Mouse (Mus musculus) adrenal gland, adult 18-20 months (tissue): ENCODE data around the gene Il5ra. TPM values are rescaled to one million over a fixed set of nuclear protein-coding genes. Genes with fewer than 3 reads are reported as not detected.

ENCODE experiments used
- DNase-seq, 2 experiments: peaks; one replicate each; pipeline ENCODE4 v3.0.0; 2021 to 2022; ENCODE audit warnings: low spot score in 2 of 2
- total RNA-seq, 2 experiments: library from RNA; stranded (reverse); gene quantifications; 1 replicate in 1 of 2; 2 replicates in 1 of 2; pipeline ENCODE4 v1.2.3; 2021

Il5ra gene
- total RNA-seq, 2 experiments from 2014 or later, result not detected

- no peak for DNase-seq
Measured at GRCm38 (mm10) chr6:106740244-106740825, 8.5 kb downstream of the Il5ra start.

GRCm38 (mm10) chr6:106738229-106738628 is 10.6 kb downstream of the Il5ra start:
- no peak for DNase-seq

- DNase-seq, result no peak
Measured at GRCm38 (mm10) chr6:106732563-106732962, 16.3 kb downstream of the Il5ra start.

GRCm38 (mm10) chr6:106729682-106730314 is 19.0 kb downstream of the Il5ra start:
- no peak for DNase-seq

GRCm38 (mm10) chr6:106727703-106728102 is 21.1 kb downstream of the Il5ra start:
- DNase-seq, result no peak

- no peak for DNase-seq
Measured at GRCm38 (mm10) chr6:106726078-106726477, 22.8 kb downstream of the Il5ra start.

GRCm38 (mm10) chr6:106725642-106726041 is 23.2 kb downstream of the Il5ra start:
- DNase-seq, result no peak

GRCm38 (mm10) chr6:106705506-106706035 is 43.3 kb downstream of the Il5ra start:
- no peak for DNase-seq

- DNase-seq, result no peak
Measured at GRCm38 (mm10) chr6:106701931-106702330, 46.9 kb downstream of the Il5ra start.

- DNase-seq, result no peak
Measured at GRCm38 (mm10) chr6:106675581-106675980, 73.3 kb downstream of the Il5ra start.

- DNase-seq, result peak; percentile 41
Measured at GRCm38 (mm10) chr6:106663780-106664651, 84.8 kb downstream of the Il5ra start.

Other genes starting within 250 kb of the Il5ra start
- 10 to 100 TPM; 50.0 to 62.7 TPM for gene Trnt1, start 20.1 kb upstream of the Il5ra start, total RNA-seq
- 10 to 100 TPM; 55.2 to 63.1 TPM for gene Crbn, start 51.0 kb upstream of the Il5ra start, total RNA-seq